Mouse (Mus musculus): ENCODE data around the gene Slc2a5. TPM values are rescaled to one million over a fixed set of nuclear protein-coding genes. Genes with fewer than 3 reads are reported as not detected.

Gene Slc2a5
- polyA plus RNA-seq, 1 experiment = 4.5 TPM

- DNase-seq = no peak
- TF ChIP-seq CTCF (IDR thresholded peaks at IDR 0.05; ENCODE audit: insufficient read depth, low read length) (no peak), POLR2A (IDR thresholded peaks at IDR 0.05; ENCODE audit: borderline replicate concordance, extremely low read depth, low read depth, low read length) (no peak)
- no peaks in the 10 kb centered on the region for H3K4me1 ChIP-seq (ENCODE audit: control insufficient read depth, insufficient read depth, low read length)
- H3K4me3 ChIP-seq (replicated peaks; ENCODE audit: extremely low read depth, low read depth, low read length) = no peak overlapping the region
- WGBS = 42% methylated on average over 5 of the region's 5 CpGs
These were observed 1.8 kb upstream of the Slc2a5 start for GRCm38 (mm10) chr4:150117311-150117710.

- Histone ChIP-seq H3K4me1 (ENCODE audit: control insufficient read depth, insufficient read depth, low read length) (no peaks in the 10 kb centered on the region), H3K4me3 (replicated peaks; ENCODE audit: extremely low read depth, low read depth, low read length) (no peak overlapping the region)
- no peak for TF ChIP-seq CTCF (IDR thresholded peaks at IDR 0.05; ENCODE audit: insufficient read depth, low read length)
- TF ChIP-seq POLR2A (IDR thresholded peaks at IDR 0.05; ENCODE audit: borderline replicate concordance, extremely low read depth, low read depth, low read length) = no peak
- DNase-seq = no peak
- WGBS = 73% methylated on average over 6 of the region's 6 CpGs
These were observed 920 bp upstream of the Slc2a5 start for GRCm38 (mm10) chr4:150118163-150118562.

- H3K4me1 ChIP-seq (ENCODE audit: control insufficient read depth, insufficient read depth, low read length) = no peaks in the 10 kb centered on the region
- 46% methylated on average over 14 of the region's 14 CpGs for WGBS
These were observed 557 bp downstream of the Slc2a5 start for GRCm38 (mm10) chr4:150119640-150120039.

GRCm38 (mm10) chr4:150120173-150120833, 1.2 kb downstream of the Slc2a5 start:
- Histone ChIP-seq H3K4me3 (replicated peaks; ENCODE audit: extremely low read depth, low read depth, low read length) (no peak overlapping the region), H3K4me1 (ENCODE audit: control insufficient read depth, insufficient read depth, low read length) (no peaks in the 10 kb centered on the region)
- no peak for DNase-seq
- TF ChIP-seq POLR2A (IDR thresholded peaks at IDR 0.05; ENCODE audit: borderline replicate concordance, extremely low read depth, low read depth, low read length) = no peak
- no peak for TF ChIP-seq CTCF (IDR thresholded peaks at IDR 0.05; ENCODE audit: insufficient read depth, low read length)
- 35% methylated on average over 15 of the region's 15 CpGs for WGBS

More at GRCm38 (mm10) chr4:150119640-150120039, 557 bp downstream of the Slc2a5 start:
- TF ChIP-seq CTCF (IDR thresholded peaks at IDR 0.05; ENCODE audit: insufficient read depth, low read length) = no peak
- TF ChIP-seq POLR2A (IDR thresholded peaks at IDR 0.05; ENCODE audit: borderline replicate concordance, extremely low read depth, low read depth, low read length) = no peak
- no peak for DNase-seq
- no peak overlapping the region for H3K4me3 ChIP-seq (replicated peaks; ENCODE audit: extremely low read depth, low read depth, low read length)

GRCm38 (mm10) chr4:150121430-150121829, 2.3 kb downstream of the Slc2a5 start:
- H3K4me3 ChIP-seq (replicated peaks; ENCODE audit: extremely low read depth, low read depth, low read length) = no peak overlapping the region
- TF ChIP-seq POLR2A (IDR thresholded peaks at IDR 0.05; ENCODE audit: borderline replicate concordance, extremely low read depth, low read depth, low read length) (no peak), CTCF (IDR thresholded peaks at IDR 0.05; ENCODE audit: insufficient read depth, low read length) (no peak)
- H3K4me1 ChIP-seq (ENCODE audit: control insufficient read depth, insufficient read depth, low read length) = no peaks in the 10 kb centered on the region
- no peak for DNase-seq
- 71% methylated on average over 8 of the region's 8 CpGs for WGBS

GRCm38 (mm10) chr4:150122476-150122875, 3.4 kb downstream of the Slc2a5 start:
- Histone ChIP-seq H3K4me1 (ENCODE audit: control insufficient read depth, insufficient read depth, low read length) (no peaks in the 10 kb centered on the region), H3K4me3 (replicated peaks; ENCODE audit: extremely low read depth, low read depth, low read length) (no peak overlapping the region)
- DNase-seq = no peak
- WGBS = 46% methylated on average over 3 of the region's 3 CpGs
- TF ChIP-seq POLR2A (IDR thresholded peaks at IDR 0.05; ENCODE audit: borderline replicate concordance, extremely low read depth, low read depth, low read length) (no peak), CTCF (IDR thresholded peaks at IDR 0.05; ENCODE audit: insufficient read depth, low read length) (no peak)

- TF ChIP-seq POLR2A (IDR thresholded peaks at IDR 0.05; ENCODE audit: borderline replicate concordance, extremely low read depth, low read depth, low read length) (no peak), CTCF (IDR thresholded peaks at IDR 0.05; ENCODE audit: insufficient read depth, low read length) (no peak)
- 84% methylated on average over 5 of the region's 5 CpGs for WGBS
- Histone ChIP-seq H3K4me1 (ENCODE audit: control insufficient read depth, insufficient read depth, low read length) (no peaks in the 10 kb centered on the region), H3K4me3 (replicated peaks; ENCODE audit: extremely low read depth, low read depth, low read length) (no peak overlapping the region)
- DNase-seq = no peak
These were observed 7.3 kb downstream of the Slc2a5 start for GRCm38 (mm10) chr4:150126373-150126772.

GRCm38 (mm10) chr4:150127894-150128293, 8.8 kb downstream of the Slc2a5 start:
- no peak for TF ChIP-seq POLR2A (IDR thresholded peaks at IDR 0.05; ENCODE audit: borderline replicate concordance, extremely low read depth, low read depth, low read length)
- TF ChIP-seq CTCF (IDR thresholded peaks at IDR 0.05; ENCODE audit: insufficient read depth, low read length) = no peak
- H3K4me3 ChIP-seq (replicated peaks; ENCODE audit: extremely low read depth, low read depth, low read length) = no peak overlapping the region
- DNase-seq = no peak
- 90% methylated on average over 7 of the region's 7 CpGs for WGBS
- H3K4me1 ChIP-seq (ENCODE audit: control insufficient read depth, insufficient read depth, low read length) = no peaks in the 10 kb centered on the region

- TF ChIP-seq CTCF (IDR thresholded peaks at IDR 0.05; ENCODE audit: insufficient read depth, low read length) (no peak), POLR2A (IDR thresholded peaks at IDR 0.05; ENCODE audit: borderline replicate concordance, extremely low read depth, low read depth, low read length) (no peak)
- no peak overlapping the region for H3K4me3 ChIP-seq (replicated peaks; ENCODE audit: extremely low read depth, low read depth, low read length)
- no peaks in the 10 kb centered on the region for H3K4me1 ChIP-seq (ENCODE audit: control insufficient read depth, insufficient read depth, low read length)
- WGBS = 77% methylated on average over 8 of the region's 8 CpGs
- DNase-seq = no peak
These were observed 9.5 kb downstream of the Slc2a5 start for GRCm38 (mm10) chr4:150128571-150128970.

- 28% methylated on average over 2 of the region's 2 CpGs for WGBS
- no peak for TF ChIP-seq POLR2A (IDR thresholded peaks at IDR 0.05; ENCODE audit: borderline replicate concordance, extremely low read depth, low read depth, low read length)
- no peak for TF ChIP-seq CTCF (IDR thresholded peaks at IDR 0.05; ENCODE audit: insufficient read depth, low read length)
These were observed 11.6 kb downstream of the Slc2a5 start for GRCm38 (mm10) chr4:150130661-150131060.

More at GRCm38 (mm10) chr4:150130661-150131060, 11.6 kb downstream of the Slc2a5 start:
- Histone ChIP-seq H3K4me3 (replicated peaks; ENCODE audit: extremely low read depth, low read depth, low read length) (no peak overlapping the region), H3K4me1 (ENCODE audit: control insufficient read depth, insufficient read depth, low read length) (no peaks in the 10 kb centered on the region)
- DNase-seq = no peak
